Comparison of ENCODE assay signal across 21 mouse cellular contexts in the genomic region with DNA sequence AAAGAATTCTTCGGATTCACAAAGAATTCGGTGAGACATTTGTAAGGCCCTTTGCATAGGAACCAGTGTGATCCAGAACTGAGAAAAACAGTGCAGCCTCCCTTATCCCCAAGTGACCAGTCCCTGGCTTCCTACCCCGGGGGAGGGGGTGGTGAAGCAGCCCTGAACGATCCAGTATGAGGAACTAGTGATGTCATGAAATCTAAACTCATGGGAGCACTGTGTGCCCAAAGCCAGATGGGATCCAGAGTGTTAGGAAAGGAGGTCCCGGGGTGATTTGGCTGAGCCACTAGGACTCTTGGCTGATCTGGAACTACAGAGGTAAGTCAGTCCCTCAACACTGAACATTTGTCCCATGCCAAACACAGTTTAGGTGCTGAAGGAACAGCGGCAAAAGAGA.
DNase-seq lines count a peak whose midpoint lies in the region; ATAC-seq and TF ChIP-seq lines count a peak whose summit lies in the region.
"Had no signal": no experiment of that assay in that cellular context is flagged by ENCODE, and none has a peak within 500 bp of the region (broad histone marks: within the 10 kb centered on the region; RNA-seq: fewer than 3 reads in every experiment).

No protein-coding gene starts in this region.

- TF ChIP-seq EP300 in liver, postnatal 0 days (IDR thresholded peaks at IDR 0.05; ENCODE audit: low read depth) = no peak

- no peak overlapping the region for H3K4me2 ChIP-seq in liver, postnatal 0 days (ENCODE audit: low read depth, low read length)
- H3K4me2 ChIP-seq: hindbrain, embryonic 15.5 days; intestine, embryonic 15.5 days; liver, embryonic 12.5 days; lung, embryonic 15.5 days; midbrain, embryonic 11.5 days had no signal

- no peak for TF ChIP-seq CTCF in liver, adult 2 months (IDR thresholded peaks at IDR 0.05; ENCODE audit: low read depth, low read length)
- no peak for TF ChIP-seq CTCF in liver, postnatal 0 days (IDR thresholded peaks at IDR 0.05; ENCODE audit: low read depth)

- peaks cover 13% of the 10 kb centered on the region for H3K4me1 ChIP-seq in liver, adult 2 months (ENCODE audit: control insufficient read depth, insufficient read depth, low read length)
- no peaks in the 10 kb centered on the region for H3K4me1 ChIP-seq in liver, postnatal 0 days (ENCODE audit: insufficient read depth)
- H3K4me1 ChIP-seq: intestine, embryonic 15.5 days; liver, embryonic 12.5 days had no signal

- no peak for TF ChIP-seq POLR2A in liver, adult 2 months (IDR thresholded peaks at IDR 0.05; ENCODE audit: extremely low read depth, insufficient read depth, low read length)

- H3K79me2 ChIP-seq in liver, adult 2 months (ENCODE audit: control insufficient read depth, insufficient read depth, low read length) = no peaks in the 10 kb centered on the region

- no peaks in the 10 kb centered on the region for H3K27me3 ChIP-seq in liver, adult 2 months (ENCODE audit: control insufficient read depth, insufficient read depth, low read length)
- H3K27me3 ChIP-seq in liver, postnatal 0 days (ENCODE audit: insufficient read depth, low read length) = no peaks in the 10 kb centered on the region
- H3K27me3 ChIP-seq: hindbrain, embryonic 15.5 days; intestine, embryonic 15.5 days; liver, embryonic 12.5 days; lung, embryonic 15.5 days had no signal

- DNase-seq in adrenal gland, adult 2 months = peak; percentile 35
- DNase-seq in adrenal gland, adult 8-10 months = no peak
- peak; percentile 96 for DNase-seq in heart, adult 11 months
- no peak for DNase-seq in heart, postnatal 14 days
- DNase-seq in liver, adult 2 months (ENCODE audit: extremely low read depth, low read depth, low spot score) = peak; percentile 33
- DNase-seq in liver, postnatal 0 days = no peak
- DNase-seq in skeletal muscle tissue, adult 2 months (ENCODE audit: low read depth, low spot score) = peak; percentile 16
- DNase-seq in ovary, postnatal 10 days (ENCODE audit: low spot score) = no peak
- DNase-seq: embryo, embryonic 11 days; kidney, postnatal 36 days; right cerebral cortex, postnatal 4 days; thymus, postnatal 25 days had no signal

- WGBS in liver, adult 2 months = 60% methylated on average over 6 of the region's 6 CpGs
- 74% methylated on average over 6 of the region's 6 CpGs for WGBS in liver, postnatal 0 days (ENCODE audit: insufficient replicate concordance)

- ATAC-seq in liver, postnatal 0 days = no peak
- ATAC-seq: activated CD4-positive, CD25-positive, alpha-beta regulatory T cell, adult 4 months; CD4-positive, CD25-positive, alpha-beta regulatory T cell, adult 4 months; intestine, embryonic 15.5 days; liver, embryonic 12.5 days had no signal

- no peaks in the 10 kb centered on the region for H3K9me3 ChIP-seq in liver, postnatal 0 days (ENCODE audit: low read length)
- H3K9me3 ChIP-seq: forebrain, embryonic 10.5 days; hindbrain, embryonic 15.5 days; intestine, embryonic 15.5 days; liver, embryonic 12.5 days; lung, embryonic 15.5 days had no signal

- peak overlapping the region; percentile 33 for H3K27ac ChIP-seq in liver, adult 2 months (replicated peaks; ENCODE audit: insufficient read depth, low read depth, low read length)
- H3K27ac ChIP-seq in liver, postnatal 0 days (ENCODE audit: low read depth) = no peak overlapping the region
- H3K27ac ChIP-seq: forebrain, embryonic 10.5 days; hindbrain, embryonic 15.5 days; intestine, embryonic 15.5 days; liver, embryonic 12.5 days; lung, embryonic 15.5 days; macrophage had no signal

- no peak overlapping the region for H3K4me3 ChIP-seq in liver, adult 2 months (ENCODE audit: insufficient read depth, low read depth, low read length)
- H3K4me3 ChIP-seq in liver, postnatal 0 days (ENCODE audit: low read depth, low read length) = no peak overlapping the region
- H3K4me3 ChIP-seq: forebrain, embryonic 10.5 days; hindbrain, embryonic 15.5 days; intestine, embryonic 15.5 days; liver, embryonic 12.5 days; lung, embryonic 15.5 days had no signal

- H3K9ac ChIP-seq in liver, adult 2 months (ENCODE audit: low read depth, low read length) = no peak overlapping the region
- no peak overlapping the region for H3K9ac ChIP-seq in liver, postnatal 0 days (replicated peaks)
- H3K9ac ChIP-seq: hindbrain, embryonic 15.5 days; intestine, embryonic 15.5 days; liver, embryonic 12.5 days; lung, embryonic 15.5 days had no signal

- intact Hi-C loops in heart, postnatal 14 days (cut with DNase I) = loop anchor here (5.0 to 10.0 kb wide), 2 partner anchors 63 to 361 kb away; a partner anchor contains a TSS

- H3K36me3 ChIP-seq in liver, adult 2 months (ENCODE audit: control insufficient read depth, insufficient read depth, low read length) = no peaks in the 10 kb centered on the region
- peaks cover 5% of the 10 kb centered on the region; the same call in 1 of the 2 replicates for H3K36me3 ChIP-seq in liver, postnatal 0 days (replicated peaks; ENCODE audit: insufficient read depth, low read length)
- H3K36me3 ChIP-seq: hindbrain, embryonic 15.5 days; intestine, embryonic 15.5 days; lung, embryonic 15.5 days had no signal

Comparison
In these comparisons a context has a peak if more than half of its experiments do, and no peak if none do; other contexts are left out.
1. DNase-seq: peak in adrenal gland, adult 2 months (single experiment), heart, adult 11 months (single experiment), liver, adult 2 months (single experiment) and skeletal muscle tissue, adult 2 months (single experiment); none in adrenal gland, adult 8-10 months (single experiment), heart, postnatal 14 days (0 of 2), liver, postnatal 0 days (single experiment) and ovary, postnatal 10 days (single experiment).